Mouse (Mus musculus): Measurements from ENCODE around the gene Mgmt. TPM values are rescaled to one million over a fixed set of nuclear protein-coding genes. Genes with fewer than 3 reads are reported as not detected.

The Mgmt gene
- polyA plus RNA-seq, 1 experiment from 2014 or later: 5.2 TPM

GRCm38 (mm10) chr7:137069768-137070167 lies 175.4 kb downstream of the Mgmt start:
- Histone ChIP-seq H3K9ac (no peak overlapping the region), H3K4me2 (replicated peaks) (no peak overlapping the region), H3K27me3 (replicated peaks) (no peaks in the 10 kb centered on the region), H3K4me1 (replicated peaks) (peaks cover 12% of the 10 kb centered on the region), H3K4me3 (replicated peaks) (no peak overlapping the region), H3K27ac (no peak overlapping the region), H3K36me3 (no peaks in the 10 kb centered on the region), H3K9me3 (no peaks in the 10 kb centered on the region)
- ATAC-seq: no peak
- WGBS: 91% methylated on average over 6 of the region's 6 CpGs

- Histone ChIP-seq H3K4me3 (replicated peaks) (no peak overlapping the region), H3K36me3 (no peaks in the 10 kb centered on the region), H3K27me3 (replicated peaks) (no peaks in the 10 kb centered on the region), H3K9me3 (no peaks in the 10 kb centered on the region), H3K4me2 (replicated peaks) (no peak overlapping the region), H3K4me1 (replicated peaks) (peaks cover 12% of the 10 kb centered on the region), H3K27ac (no peak overlapping the region), H3K9ac (no peak overlapping the region)
- WGBS: 93% methylated on average over 6 of the region's 6 CpGs
- no peak for ATAC-seq
Observed at GRCm38 (mm10) chr7:137071346-137071745, 176.9 kb downstream of the Mgmt start.

- WGBS: 67% methylated on average over 5 of the region's 5 CpGs
- no peaks in the 10 kb centered on the region for H3K27me3 ChIP-seq (replicated peaks)
- no peak overlapping the region for H3K9ac ChIP-seq
- H3K27ac ChIP-seq: 0 out of 2 replicates have a peak overlapping the region, but pooled peaks have one; percentile 27
- peak; percentile 59 for ATAC-seq
- H3K36me3 ChIP-seq: no peaks in the 10 kb centered on the region
- peaks cover 12% of the 10 kb centered on the region for H3K4me1 ChIP-seq (replicated peaks)
- H3K4me2 ChIP-seq (replicated peaks): no peak overlapping the region
- H3K9me3 ChIP-seq: no peaks in the 10 kb centered on the region
- H3K4me3 ChIP-seq (replicated peaks): no peak overlapping the region
Observed at GRCm38 (mm10) chr7:137073878-137074277, 179.5 kb downstream of the Mgmt start.

GRCm38 (mm10) chr7:137074324-137074723 lies 179.9 kb downstream of the Mgmt start:
- H3K4me2 ChIP-seq (replicated peaks): no peak overlapping the region
- no peak overlapping the region for H3K9ac ChIP-seq
- no peaks in the 10 kb centered on the region for H3K36me3 ChIP-seq
- H3K4me1 ChIP-seq (replicated peaks): peaks cover 12% of the 10 kb centered on the region
- no peak overlapping the region for H3K27ac ChIP-seq
- H3K4me3 ChIP-seq (replicated peaks): no peak overlapping the region
- no peaks in the 10 kb centered on the region for H3K27me3 ChIP-seq (replicated peaks)
- ATAC-seq: no peak
- WGBS: 57% methylated on average over 6 of the region's 6 CpGs
- no peaks in the 10 kb centered on the region for H3K9me3 ChIP-seq

- H3K9ac ChIP-seq: no peak overlapping the region
- H3K9me3 ChIP-seq: no peaks in the 10 kb centered on the region
- no peaks in the 10 kb centered on the region for H3K36me3 ChIP-seq
- H3K27ac ChIP-seq: no peak overlapping the region
- no peak overlapping the region for H3K4me2 ChIP-seq (replicated peaks)
- H3K4me3 ChIP-seq (replicated peaks): no peak overlapping the region
- H3K27me3 ChIP-seq (replicated peaks): no peaks in the 10 kb centered on the region
- ATAC-seq: no peak
- WGBS: 97% methylated on average over 1 of the region's 1 CpGs
- H3K4me1 ChIP-seq (replicated peaks): peaks cover 12% of the 10 kb centered on the region
Observed at GRCm38 (mm10) chr7:137075301-137075700, 180.9 kb downstream of the Mgmt start.

- no peak overlapping the region for H3K9ac ChIP-seq
- no peaks in the 10 kb centered on the region for H3K9me3 ChIP-seq
- ATAC-seq: no peak
- H3K27me3 ChIP-seq (replicated peaks): no peaks in the 10 kb centered on the region
- no peak overlapping the region for H3K4me2 ChIP-seq (replicated peaks)
- H3K36me3 ChIP-seq: no peaks in the 10 kb centered on the region
- WGBS: 89% methylated on average over 4 of the region's 4 CpGs
- H3K4me3 ChIP-seq (replicated peaks): no peak overlapping the region
- H3K27ac ChIP-seq: no peak overlapping the region
- no peaks in the 10 kb centered on the region for H3K4me1 ChIP-seq (replicated peaks)
Observed at GRCm38 (mm10) chr7:137080171-137080570, 185.8 kb downstream of the Mgmt start.

GRCm38 (mm10) chr7:137082171-137082570 lies 187.8 kb downstream of the Mgmt start:
- no peak for ATAC-seq
- Histone ChIP-seq H3K36me3 (no peaks in the 10 kb centered on the region), H3K9me3 (no peaks in the 10 kb centered on the region), H3K4me2 (replicated peaks) (no peak overlapping the region), H3K4me3 (replicated peaks) (no peak overlapping the region), H3K27me3 (replicated peaks) (no peaks in the 10 kb centered on the region), H3K27ac (no peak overlapping the region), H3K4me1 (replicated peaks) (peaks cover 15% of the 10 kb centered on the region), H3K9ac (no peak overlapping the region)
- WGBS: 77% methylated on average over 6 of the region's 6 CpGs

GRCm38 (mm10) chr7:137084651-137085050 lies 190.2 kb downstream of the Mgmt start:
- no peaks in the 10 kb centered on the region for H3K36me3 ChIP-seq
- no peak overlapping the region for H3K9ac ChIP-seq
- no peak for ATAC-seq
- no peak overlapping the region for H3K4me2 ChIP-seq (replicated peaks)
- 87% methylated on average over 7 of the region's 7 CpGs for WGBS
- H3K4me1 ChIP-seq (replicated peaks): peaks cover 17% of the 10 kb centered on the region
- H3K27ac ChIP-seq: no peak overlapping the region
- H3K9me3 ChIP-seq: no peaks in the 10 kb centered on the region
- H3K27me3 ChIP-seq (replicated peaks): no peaks in the 10 kb centered on the region
- no peak overlapping the region for H3K4me3 ChIP-seq (replicated peaks)

- no peaks in the 10 kb centered on the region for H3K36me3 ChIP-seq
- H3K9me3 ChIP-seq: no peaks in the 10 kb centered on the region
- H3K4me1 ChIP-seq (replicated peaks): peaks cover 17% of the 10 kb centered on the region
- H3K4me2 ChIP-seq (replicated peaks): peak overlapping the region; percentile 7; the same call in 1 of the 2 replicates
- H3K27ac ChIP-seq: peak overlapping the region; percentile 14; the same call in 1 of the 2 replicates
- no peak overlapping the region for H3K4me3 ChIP-seq (replicated peaks)
- no peaks in the 10 kb centered on the region for H3K27me3 ChIP-seq (replicated peaks)
- WGBS: 20% methylated on average over 14 of the region's 14 CpGs
- peak; percentile 83 for ATAC-seq
- H3K9ac ChIP-seq: no peak overlapping the region
Observed at GRCm38 (mm10) chr7:137085969-137086606, 191.7 kb downstream of the Mgmt start.

GRCm38 (mm10) chr7:137087136-137087535 lies 192.7 kb downstream of the Mgmt start:
- no peak overlapping the region for H3K4me3 ChIP-seq (replicated peaks)
- H3K9me3 ChIP-seq: no peaks in the 10 kb centered on the region
- H3K27me3 ChIP-seq (replicated peaks): no peaks in the 10 kb centered on the region
- 65% methylated on average over 6 of the region's 6 CpGs for WGBS
- peaks cover 17% of the 10 kb centered on the region for H3K4me1 ChIP-seq (replicated peaks)
- H3K9ac ChIP-seq: no peak overlapping the region
- no peak overlapping the region for H3K27ac ChIP-seq
- H3K4me2 ChIP-seq (replicated peaks): no peak overlapping the region
- no peak for ATAC-seq
- H3K36me3 ChIP-seq: no peaks in the 10 kb centered on the region

GRCm38 (mm10) chr7:137088141-137088540 lies 193.7 kb downstream of the Mgmt start:
- Histone ChIP-seq H3K9me3 (no peaks in the 10 kb centered on the region), H3K9ac (no peak overlapping the region), H3K4me3 (replicated peaks) (no peak overlapping the region), H3K36me3 (no peaks in the 10 kb centered on the region), H3K4me1 (replicated peaks) (peaks cover 17% of the 10 kb centered on the region), H3K4me2 (replicated peaks) (no peak overlapping the region), H3K27ac (no peak overlapping the region), H3K27me3 (replicated peaks) (no peaks in the 10 kb centered on the region)
- 87% methylated on average over 6 of the region's 6 CpGs for WGBS
- no peak; the same call in 1 of the 2 replicates for ATAC-seq

GRCm38 (mm10) chr7:137094551-137094950 lies 200.1 kb downstream of the Mgmt start:
- Histone ChIP-seq H3K4me1 (replicated peaks) (no peaks in the 10 kb centered on the region), H3K9ac (no peak overlapping the region), H3K27me3 (replicated peaks) (no peaks in the 10 kb centered on the region), H3K27ac (no peak overlapping the region), H3K4me3 (replicated peaks) (no peak overlapping the region), H3K9me3 (no peaks in the 10 kb centered on the region), H3K4me2 (replicated peaks) (no peak overlapping the region), H3K36me3 (no peaks in the 10 kb centered on the region)
- ATAC-seq: no peak
- 90% methylated on average over 1 of the region's 1 CpGs for WGBS

GRCm38 (mm10) chr7:137095702-137096101 lies 201.3 kb downstream of the Mgmt start:
- no peaks in the 10 kb centered on the region for H3K36me3 ChIP-seq
- H3K4me3 ChIP-seq (replicated peaks): no peak overlapping the region
- H3K27ac ChIP-seq: no peak overlapping the region
- 93% methylated on average over 1 of the region's 1 CpGs for WGBS
- H3K4me2 ChIP-seq (replicated peaks): no peak overlapping the region
- no peak overlapping the region for H3K9ac ChIP-seq
- no peaks in the 10 kb centered on the region for H3K27me3 ChIP-seq (replicated peaks)
- no peak for ATAC-seq
- H3K4me1 ChIP-seq (replicated peaks): no peaks in the 10 kb centered on the region
- no peaks in the 10 kb centered on the region for H3K9me3 ChIP-seq
